Mouse (Mus musculus): ENCODE measurements around the gene Myo1d.

Gene Myo1d

DNA sequence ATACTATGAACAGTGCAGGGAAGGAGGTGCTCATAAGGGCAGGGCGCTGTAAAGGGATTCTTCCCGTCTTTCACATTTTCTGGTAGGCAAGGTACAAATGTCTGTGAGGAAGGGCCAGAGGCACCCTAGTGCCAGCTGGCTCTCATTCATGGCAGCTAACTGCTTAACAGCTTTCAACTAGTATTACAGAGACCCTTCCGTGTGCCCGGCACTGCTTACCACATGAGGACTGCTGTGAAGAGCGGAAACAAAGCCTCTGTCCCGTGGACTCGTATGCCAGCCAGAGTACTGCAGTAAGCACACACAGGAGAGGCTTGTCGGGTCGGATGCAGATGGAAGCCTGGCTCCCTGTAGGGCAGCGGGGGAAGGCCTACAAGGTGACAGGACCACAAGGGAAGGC is 229.6 kb downstream of the Myo1d start:
- DNase-seq (ENCODE audit: low read depth, low spot score) = no peak

DNA sequence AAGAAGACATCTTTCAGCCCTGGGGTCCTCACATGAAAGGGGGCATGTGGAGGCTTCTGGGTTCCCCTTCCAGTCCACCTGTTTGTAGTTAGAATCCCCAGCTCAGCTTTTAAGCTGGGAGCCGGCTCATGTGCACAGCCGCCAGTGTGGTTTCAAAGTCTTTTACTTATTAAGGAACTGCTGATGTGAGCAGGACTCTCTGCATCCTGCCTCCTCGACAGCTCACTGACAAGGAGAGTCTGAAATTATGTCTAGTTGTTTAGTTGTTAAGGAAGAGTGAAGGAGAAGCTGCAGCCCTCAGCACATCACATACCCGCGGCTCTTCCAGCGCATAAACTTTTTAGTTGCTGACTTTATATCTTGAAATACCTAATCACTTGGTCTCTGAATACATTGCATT is 230.0 kb downstream of the Myo1d start:
- DNase-seq (ENCODE audit: low read depth, low spot score) = no peak

DNA sequence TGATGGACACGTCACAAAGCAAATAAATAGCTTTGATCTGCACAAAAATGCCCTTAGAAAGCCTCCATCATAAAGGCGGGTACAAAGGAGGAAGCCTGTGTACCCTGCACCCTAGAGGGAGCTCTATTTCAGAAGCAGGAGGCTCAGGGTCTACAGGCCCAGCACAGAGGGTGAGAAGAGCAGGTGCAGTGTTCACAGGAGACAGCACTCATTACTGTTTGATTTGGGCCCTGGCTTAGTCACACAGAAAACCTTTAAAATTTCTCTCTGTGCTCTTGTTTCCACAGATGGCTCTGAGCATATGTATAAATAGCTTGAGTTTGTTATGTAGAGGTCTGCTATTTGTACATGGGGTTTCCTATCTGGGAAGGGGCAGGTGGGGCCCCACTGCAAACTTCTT is 233.6 kb downstream of the Myo1d start:
- DNase-seq (ENCODE audit: low read depth, low spot score) = peak; percentile 52

DNA sequence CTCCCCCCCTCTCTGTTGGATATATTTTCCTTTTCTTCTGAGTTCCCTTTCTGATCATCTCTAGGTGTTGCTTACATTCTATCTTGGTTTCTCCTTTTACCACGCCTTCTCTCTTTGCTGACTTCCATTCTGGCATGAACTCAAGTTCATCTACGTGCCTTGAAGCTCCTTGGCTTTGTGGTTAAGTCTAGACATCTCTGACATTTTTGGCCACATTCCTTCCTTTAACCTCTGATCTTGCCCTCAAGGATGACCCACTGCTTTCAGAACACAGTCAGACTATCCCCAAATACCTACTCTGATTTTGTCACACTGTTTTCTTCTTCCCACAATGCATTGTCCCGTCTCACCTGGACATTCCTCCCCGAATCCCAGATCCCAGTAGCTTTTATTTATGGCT is 240.8 kb downstream of the Myo1d start:
- no peak for DNase-seq (ENCODE audit: low read depth, low spot score)

DNA sequence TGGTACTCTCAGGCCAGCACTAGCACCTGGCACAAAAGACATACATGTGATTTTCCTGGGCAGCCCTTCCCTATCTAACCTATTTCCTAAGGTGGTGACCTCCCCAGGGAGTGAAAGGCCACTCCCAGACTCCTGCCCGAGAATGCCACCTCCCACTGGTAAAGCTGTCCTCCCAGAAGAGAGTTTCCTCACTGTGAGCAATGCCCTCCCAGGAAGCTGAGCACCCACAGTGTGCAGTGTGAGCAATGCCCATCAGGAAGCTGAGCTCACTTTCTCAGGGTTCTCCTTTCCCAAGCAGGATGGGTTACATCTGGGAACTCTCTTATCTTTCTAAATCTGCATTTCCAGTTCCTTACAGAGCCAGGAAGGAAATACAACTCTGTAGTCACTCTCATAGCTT is 246.9 kb downstream of the Myo1d start:
- no peak for DNase-seq (ENCODE audit: low read depth, low spot score)

DNA sequence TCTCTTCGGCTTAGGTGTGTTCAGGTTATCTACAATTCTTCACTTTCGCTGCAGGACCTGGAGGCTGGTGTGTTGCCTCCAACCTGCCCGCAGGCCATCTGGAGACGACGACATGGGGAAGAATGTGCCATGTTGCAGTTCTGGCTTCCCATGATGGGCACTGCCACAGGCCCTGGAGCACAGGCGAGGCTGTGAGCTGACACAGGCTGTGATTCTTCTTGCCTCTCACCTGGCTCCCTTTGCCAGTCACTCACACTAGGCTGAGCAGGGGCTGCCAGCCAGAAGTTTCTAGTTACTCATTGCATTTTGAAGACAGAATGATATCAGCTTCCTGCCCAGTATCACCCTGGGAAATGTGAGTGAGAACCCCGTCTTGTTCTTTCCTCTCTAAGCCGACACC is 250.7 kb downstream of the Myo1d start:
- DNase-seq (ENCODE audit: low read depth, low spot score) = no peak

DNA sequence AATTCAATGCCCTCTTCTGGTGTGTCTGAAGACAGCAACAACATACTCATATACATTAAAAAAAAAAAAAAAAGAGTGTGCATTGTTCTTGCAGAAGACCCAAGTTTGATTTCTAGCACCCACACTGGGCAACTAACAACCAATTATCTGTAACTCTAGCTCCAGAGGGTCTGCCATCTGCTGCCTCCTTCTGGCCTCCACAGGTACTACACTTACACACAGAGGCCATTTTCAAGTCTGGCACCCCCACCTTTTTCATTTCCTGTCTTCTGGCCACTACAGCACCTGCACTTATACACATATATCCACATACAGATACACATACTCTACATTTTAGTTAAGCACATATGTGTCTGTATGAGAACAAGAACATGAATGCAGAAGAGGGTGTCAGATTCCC is 252.1 kb downstream of the Myo1d start:
- DNase-seq (ENCODE audit: low read depth, low spot score) = peak; percentile 59

DNA sequence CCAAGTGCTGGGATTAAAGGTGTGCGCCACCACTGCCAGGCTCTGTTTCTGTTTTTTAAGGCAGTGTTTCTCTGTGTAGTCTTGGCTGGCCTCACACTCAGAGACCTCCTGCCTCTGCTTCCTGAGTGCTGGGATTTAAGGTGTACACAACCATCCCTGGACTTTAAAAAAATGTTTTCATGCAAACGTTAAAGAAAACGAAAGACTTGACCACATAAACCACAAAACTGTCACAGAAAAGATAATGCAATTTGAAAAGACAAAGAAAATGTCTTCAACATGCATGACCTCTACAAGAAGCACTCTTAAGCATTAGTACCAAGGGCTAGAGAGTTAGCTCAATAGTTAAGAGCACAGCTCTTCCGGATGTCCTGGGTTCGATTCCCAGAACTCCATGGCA is 255.6 kb downstream of the Myo1d start:
- no peak for DNase-seq (ENCODE audit: low read depth, low spot score)

DNA sequence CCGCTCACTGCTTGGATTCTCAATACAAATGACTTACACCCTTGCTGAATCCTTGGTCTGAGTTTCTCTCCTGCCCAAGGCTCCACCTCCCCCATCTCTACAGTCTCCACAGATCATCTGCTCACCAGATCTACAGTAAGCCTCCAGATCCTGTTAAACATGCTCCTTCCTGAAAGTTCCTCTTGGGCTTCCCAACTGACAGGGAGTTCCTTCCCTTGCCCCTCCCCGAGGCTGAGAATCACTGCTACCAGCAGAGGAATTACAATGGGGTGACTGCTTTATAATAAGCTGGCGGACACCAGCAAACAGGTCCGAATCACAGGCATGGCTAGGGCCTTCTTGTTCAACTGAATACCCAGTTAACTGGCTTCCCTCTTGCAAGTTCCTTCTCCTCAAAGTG is 256.4 kb downstream of the Myo1d start:
- no peak for DNase-seq (ENCODE audit: low read depth, low spot score)

DNA sequence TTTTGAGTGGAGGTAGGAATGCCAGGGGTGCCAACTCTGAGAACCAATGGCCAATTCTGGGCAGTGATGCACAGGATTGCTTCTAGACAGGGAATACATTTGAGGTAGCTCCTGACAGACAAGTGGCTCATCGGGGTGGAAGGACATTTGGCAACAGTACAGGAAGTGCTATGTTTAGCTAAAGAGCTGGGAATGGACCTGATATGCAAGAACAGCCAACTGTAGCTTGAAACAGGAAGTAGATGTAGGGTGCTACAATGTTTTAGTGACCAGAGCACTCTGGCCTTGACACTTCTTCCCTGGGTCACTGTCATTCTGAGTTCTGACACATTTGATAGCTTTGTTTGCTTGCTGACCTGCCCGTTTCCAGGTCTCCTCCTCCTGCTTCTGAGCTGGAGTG is 257.0 kb downstream of the Myo1d start:
- peak; percentile 19 for DNase-seq (ENCODE audit: low read depth, low spot score)

DNA sequence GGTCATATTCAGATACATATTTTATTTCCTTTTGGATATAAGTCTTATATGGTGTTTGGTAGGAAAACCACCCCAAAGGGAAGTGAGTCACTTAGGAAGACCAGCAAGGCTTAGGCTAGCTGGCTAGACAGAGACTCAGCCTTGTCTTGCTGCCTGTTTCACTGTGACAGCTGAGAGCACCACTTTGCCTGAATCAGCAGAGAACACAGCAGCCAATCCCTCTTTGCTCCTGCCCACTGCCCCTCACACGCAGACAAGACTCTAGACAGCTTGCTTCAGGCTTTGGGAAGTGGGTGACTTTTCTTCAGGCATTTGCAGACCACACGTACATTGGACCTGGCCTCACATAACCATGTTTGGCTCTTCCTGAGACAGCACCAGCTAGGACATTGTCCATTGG is 258.7 kb downstream of the Myo1d start:
- no peak for DNase-seq (ENCODE audit: low read depth, low spot score)

DNA sequence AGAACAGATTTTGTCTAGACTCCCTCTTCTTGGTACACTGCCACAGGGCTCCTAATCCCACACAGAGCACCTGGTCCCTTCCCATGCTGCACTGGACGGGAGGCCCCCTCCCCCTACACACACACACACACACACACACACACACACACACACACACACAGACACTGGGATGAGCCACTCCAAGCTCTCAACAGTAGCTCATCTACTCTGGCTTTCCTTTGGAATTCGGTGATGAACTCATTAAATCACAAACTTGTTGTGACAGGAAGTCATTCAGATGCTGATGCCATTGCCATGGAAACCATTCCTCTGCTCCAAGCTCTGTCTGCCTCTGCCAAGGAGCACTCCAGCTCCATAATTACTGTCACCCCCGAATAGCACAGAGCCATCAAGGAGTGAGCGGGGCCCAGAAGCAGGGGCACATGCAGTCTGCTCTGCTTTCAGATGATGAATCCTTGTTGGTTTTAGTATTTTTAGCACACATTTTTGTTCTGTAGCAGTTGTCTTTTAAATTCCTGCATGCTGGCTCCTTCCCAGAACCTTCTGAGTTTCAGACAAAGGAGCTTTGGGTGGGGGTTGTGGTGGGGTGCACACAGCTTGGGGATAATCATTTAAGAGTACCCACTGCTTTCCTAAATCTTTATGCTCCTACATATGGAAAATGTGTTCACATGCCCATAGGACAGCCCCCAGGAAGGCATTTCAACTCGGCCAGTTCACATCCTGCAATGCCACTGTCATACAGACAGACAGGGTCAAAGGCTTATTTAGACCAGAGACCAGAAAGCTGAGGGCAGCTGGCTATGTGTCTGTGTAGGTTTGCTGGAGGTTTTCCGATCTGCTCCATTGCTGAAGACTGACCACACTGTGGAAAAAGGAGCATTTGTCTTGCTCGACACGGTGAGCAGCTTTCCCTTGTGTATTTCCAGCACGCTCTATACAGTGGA is 261.1 kb downstream of the Myo1d start:
- no peak for DNase-seq (ENCODE audit: low read depth, low spot score)

DNA sequence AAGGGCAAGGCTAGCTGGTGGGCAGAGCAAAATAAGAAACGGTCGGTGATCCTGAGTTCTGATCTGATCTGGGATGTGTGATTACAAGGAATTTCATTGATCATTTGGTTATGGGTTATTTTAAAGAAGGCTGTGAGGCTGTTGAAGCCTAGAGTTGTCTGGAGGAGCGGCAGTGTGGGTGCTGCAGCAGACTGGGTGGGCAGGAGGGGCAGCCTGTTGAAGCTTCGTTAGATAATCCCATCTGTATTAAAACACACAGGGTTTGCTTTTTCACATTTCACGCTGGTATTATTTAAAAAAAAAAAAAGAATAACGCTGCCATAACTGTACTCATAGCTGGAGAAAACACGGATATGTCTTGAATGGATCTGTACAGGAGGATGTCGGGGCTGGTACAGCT is 263.9 kb downstream of the Myo1d start:
- no peak for DNase-seq (ENCODE audit: low read depth, low spot score)

DNA sequence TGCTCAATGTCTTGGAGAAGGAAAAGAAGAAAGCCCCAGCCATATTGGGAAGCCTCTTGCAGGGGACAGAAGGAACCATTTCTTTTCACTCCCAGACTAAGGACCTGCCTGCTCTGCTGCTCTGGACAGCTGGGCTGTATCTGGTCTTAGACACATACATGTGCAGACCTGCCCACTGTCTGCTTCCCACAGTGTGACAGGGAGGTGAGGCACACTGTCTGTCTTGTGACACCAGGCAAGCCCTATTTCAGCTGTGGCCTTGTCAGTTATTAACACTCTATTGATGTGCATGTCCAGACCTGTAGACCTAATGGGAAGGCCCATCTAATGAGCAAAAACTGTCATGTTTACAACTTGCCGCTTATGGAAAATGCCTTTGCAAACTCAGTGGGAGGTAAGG is 264.5 kb downstream of the Myo1d start:
- DNase-seq (ENCODE audit: low read depth, low spot score) = no peak

DNA sequence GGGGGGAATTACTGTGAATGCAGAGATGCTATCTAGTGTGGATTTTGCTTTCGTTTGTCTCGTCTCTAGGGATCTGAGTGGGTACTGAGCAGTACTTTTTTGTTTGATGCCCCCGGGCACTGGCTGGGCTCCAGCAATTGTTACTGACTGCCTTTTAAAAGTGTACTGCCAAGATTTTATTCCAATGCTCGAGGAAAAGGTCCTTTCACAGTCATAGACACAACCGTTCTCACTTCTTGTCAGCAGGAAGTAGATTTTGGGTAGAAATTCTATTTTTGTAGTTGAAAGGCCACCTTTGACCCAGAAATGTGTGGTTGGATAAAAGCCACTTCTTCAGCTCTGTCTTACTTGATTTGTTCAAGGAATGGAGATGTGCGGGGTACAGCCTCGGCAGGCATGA is 266.0 kb downstream of the Myo1d start:
- DNase-seq (ENCODE audit: low read depth, low spot score) = no peak

DNA sequence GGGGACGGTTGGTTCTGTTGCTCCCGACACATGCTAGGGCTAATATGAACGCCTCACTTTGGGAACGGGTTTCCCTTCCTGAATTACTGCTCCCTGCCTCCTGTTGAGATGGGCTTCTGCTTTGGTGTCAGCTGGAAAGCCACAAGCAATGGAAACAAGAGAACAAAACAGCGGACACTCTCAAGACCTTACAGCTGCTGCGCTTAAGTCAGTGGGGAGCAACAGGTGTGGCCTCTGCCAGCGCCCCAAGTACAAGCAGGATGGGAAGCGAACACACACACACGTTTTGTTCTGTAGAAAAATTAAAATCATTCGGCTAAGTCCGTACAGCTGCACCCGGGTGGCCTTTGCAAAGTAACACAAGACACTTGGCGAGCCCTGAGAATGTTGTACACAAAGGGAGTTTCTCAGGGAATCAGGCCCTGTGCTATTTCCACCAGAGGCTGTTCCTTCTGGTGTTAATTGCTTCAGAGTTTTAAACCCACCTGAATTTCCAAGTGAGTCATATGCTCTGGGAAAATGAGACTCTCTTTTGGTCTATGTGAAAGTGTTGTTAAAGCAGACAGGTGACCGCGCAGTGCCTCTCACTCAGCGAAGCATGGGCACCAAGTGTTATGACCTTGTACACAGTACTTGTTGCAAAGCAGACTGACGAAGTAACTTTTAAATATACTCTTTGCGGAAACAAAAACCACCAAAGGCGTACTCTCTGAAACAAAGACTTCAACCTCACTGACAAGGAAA is 267.3 kb downstream of the Myo1d start:
- DNase-seq (ENCODE audit: low read depth, low spot score) = no peak

DNA sequence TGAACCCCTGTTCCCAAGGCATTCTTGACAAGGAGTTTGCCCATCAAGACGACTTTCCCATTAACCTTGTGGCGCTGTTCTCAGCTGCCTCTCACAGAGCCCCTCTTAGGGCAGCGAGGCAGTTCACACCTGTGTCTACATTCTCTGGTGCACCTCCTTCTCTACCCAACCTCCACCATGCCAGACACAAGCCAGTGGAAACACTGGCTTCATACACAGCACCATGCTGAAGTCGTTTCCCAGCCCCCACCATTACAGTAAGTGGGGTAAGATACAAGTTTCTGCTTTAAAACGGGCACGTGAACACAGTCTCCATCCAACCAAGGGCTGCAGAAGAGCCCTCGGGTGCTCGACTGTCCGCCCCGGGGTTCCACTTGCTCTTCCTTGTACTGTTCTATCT is 269.7 kb downstream of the Myo1d start:
- DNase-seq (ENCODE audit: low read depth, low spot score) = no peak

DNA sequence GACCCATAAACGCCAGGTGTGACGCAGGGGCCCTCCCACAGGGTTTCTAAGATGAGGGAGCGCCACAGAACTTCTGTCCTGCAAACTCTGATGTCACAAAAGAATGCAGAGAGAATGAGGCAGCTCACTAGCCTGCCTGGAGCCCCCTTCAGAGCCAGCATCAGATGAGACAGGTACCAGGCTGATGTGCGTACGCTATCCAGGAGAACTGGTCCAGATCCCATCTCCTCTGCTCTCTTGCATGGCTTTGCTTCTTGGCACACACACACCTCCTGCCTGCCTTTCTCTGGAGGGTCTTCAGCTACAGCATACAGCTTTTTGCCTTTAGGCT is 270.7 kb downstream of the Myo1d start:
- no peak for DNase-seq (ENCODE audit: low read depth, low spot score)

DNA sequence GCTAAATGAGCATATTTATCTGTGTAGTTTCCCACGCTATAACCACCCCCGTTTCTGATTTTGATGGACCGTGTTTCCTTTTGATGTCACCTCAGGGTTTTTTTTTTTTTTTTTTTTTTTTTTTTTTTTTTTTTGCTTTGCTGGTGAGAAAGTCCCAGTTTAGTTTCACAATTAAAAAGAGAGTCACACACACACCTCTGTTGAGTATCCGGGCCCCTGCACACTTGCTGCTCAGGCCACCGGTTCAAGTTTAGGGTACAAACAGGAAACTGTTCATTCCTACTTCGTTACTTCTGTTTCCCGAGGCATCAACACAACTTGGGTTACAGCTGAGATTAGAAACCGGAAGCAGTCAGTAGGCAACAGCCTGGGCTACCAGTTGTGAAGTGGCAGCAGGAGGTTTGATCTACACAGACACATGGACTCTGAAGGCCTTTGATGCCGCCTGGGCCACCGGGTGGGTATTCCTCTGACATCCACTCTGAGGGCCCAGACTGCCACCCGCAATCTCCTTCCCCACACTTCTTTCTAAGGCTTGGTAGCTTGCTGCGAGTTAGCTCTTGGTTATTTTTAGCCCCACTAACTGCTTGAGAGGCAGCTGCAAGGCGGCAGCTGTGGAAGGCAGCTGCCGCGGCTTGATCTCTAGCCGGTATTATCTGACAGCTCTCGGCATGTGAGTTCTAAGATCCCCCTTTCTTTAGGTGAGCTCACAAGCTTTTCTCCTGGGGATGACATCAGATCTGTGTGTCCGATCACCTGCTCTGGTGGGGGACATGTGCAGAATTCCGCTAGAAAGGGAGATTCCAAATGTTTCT is 271.3 kb downstream of the Myo1d start:
- peak; percentile 92 for DNase-seq (ENCODE audit: low read depth, low spot score)

DNA sequence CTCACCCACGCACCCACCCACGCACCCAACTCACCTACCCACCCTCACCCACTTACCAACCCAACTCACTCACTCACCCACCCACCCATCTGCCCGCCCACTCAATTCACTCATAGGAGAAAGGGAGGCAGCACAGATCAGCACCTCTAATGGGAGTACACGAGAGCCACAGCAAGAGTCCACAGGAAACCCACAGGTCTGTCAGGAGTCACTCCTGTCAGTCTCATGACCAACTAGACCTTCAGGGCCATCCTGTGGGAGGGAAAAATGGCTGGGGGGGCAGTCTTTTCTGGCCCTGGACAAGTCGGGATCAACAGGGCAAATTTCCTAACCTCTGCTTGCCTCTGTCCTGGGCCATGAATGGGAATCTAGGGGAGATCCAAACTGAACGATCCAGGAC is 272.0 kb downstream of the Myo1d start:
- no peak for DNase-seq (ENCODE audit: low read depth, low spot score)

DNA sequence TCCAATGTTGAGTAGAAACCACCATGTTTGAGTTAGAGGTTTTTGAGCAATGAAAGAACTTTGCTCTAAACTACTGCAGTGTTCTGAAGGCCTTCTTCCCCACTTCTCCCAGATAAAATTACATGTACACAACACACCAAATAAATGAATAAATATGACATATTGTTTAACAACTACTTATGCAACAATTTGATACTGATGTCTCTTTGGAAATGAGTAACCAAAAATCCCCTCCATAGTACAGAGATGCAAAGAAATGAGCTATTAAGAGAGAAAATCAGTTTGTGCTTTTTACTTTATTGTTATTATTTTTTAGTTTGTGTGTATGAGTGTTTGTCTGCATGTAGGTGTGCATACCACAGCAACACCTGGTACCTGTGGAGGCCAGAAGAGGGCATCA is 273.3 kb downstream of the Myo1d start:
- no peak for DNase-seq (ENCODE audit: low read depth, low spot score)

DNA sequence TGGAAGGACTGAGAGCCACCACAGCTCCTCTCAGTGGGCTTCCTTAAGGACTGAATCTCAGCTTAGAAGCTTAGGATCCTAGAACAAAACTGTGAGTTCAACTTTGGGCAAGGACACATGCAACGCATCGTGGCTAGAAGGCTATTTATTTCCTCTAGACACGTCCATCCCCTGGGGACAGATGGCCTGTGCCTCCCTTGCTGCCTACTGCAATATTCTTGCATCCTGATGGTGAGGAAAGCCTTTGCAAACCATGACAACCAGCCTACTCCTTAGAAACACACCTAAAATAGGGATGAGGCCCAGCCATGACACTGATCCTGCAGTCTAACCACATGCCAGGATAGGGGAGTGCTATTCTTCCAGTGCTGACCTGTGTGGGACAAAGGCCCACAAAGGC is 274.2 kb downstream of the Myo1d start:
- no peak for DNase-seq (ENCODE audit: low read depth, low spot score)
